Mouse (Mus musculus): Measurements from ENCODE around the gene Slc35a1.
"Not testable (repeated sequence)": the region's sequence is repeated elsewhere in the genome, so short reads cannot be mapped to it uniquely, and the experiment has no call there.

Gene Slc35a1

DNA sequence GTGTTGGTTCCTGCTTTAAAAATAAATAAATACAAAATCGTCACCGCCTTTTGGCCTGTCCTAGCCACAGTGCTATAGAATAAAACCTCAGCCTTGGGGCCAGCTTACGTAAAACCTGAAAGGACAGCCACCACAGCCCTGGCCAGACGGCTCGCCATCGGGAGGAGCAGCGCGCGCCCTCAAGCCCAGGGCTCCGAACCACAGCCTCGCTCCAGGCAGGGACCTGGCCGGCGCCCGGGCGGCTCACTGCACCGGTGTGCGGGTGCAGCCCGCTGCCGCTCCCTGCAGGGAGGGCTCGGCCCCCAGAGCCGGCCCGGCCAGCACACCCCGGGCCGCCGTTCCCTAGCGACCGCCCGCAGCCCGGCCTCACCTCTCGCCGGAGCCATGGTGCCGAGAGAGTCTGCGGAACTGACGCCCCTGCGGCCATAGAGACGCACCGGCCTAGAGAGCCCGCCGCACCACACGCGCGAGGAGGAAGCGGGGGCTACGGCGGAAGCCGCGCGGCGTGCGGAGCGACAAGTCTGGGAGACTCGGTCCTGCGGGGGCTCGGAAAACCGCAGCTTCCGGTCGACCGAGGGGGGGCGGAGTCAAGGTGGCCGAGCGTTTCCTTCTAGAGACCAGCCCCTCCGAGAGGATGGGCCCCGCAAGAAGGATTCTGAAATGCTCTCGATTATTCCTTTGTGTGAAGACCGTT lies at the start of gene Slc35a1:
Gene Slc35a1, minus strand, starts transcription at position 565 of the 694 bp plus-strand sequence.
- peak; percentile 79 for DNase-seq (ENCODE audit: low read depth, low spot score)

DNA sequence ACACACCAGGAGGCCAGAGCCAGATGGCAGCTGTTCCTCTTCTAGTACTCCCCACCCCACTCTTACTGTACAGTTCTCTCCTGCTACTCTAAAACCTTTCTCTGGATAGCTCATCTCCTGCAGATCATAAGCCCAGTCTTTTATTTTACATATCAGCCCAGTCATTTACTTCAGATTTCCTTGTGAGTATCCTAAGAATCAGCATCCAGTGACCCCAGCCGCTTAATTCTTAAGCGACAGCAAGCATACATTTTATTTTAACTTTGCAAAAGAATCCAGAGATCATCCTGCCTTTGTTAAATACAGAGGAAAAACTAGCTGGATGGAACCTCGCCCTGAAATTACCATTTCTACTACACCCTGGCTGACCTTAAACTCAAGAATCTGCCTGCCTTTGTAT lies 47.2 kb upstream of the Slc35a1 start:
- no peak for DNase-seq (ENCODE audit: low read depth, low spot score)

DNA sequence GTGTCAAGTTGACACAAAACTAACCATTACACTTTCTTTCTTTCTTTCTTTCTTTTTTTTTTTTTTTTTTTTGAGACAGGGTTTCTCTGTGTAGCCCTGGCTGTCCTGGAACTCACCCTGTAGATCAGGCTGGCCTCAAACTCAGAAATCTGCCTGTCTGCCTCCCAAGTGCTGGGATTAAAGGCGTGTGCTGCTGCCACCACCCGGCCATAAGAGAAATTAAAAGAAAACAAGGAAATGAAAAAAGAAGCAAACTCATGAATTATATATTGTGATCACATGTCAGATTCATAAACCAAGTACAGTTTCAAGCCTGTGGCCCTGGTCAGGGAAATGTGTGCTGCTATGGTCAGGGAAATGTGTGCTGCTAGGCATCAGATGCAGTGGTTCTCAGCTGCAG lies 46.2 kb upstream of the Slc35a1 start:
- not testable (repeated sequence) for DNase-seq (ENCODE audit: low read depth, low spot score)

DNA sequence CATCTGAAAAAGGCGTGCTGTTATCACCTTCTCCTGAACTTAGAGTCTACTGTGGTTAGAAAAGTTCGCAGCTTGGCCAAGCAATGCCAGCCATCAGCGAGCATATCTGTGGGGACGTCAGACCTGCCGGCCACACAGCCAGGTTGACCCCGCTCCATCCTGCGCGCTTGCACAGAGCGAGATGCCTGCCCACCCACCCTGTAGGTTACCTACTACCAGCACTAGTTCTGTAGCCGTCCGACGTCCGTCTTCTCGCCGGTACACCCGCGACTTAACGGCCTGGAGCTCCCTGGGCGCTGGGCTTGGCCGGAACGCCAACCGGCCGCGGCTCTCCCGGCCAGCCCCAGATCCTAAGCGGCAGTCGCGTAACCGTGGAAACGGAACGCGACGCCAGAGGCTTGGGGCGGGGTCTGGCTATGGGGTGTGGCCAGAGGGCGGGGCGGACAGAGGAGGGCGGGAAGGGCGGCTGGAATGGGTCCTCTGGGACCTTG lies 42.7 kb upstream of the Slc35a1 start, which contains the start of gene Cfap206:
Gene Cfap206, minus strand, starts transcription at position 356 of the 491 bp plus-strand sequence.
- peak; percentile 64 for DNase-seq (ENCODE audit: low read depth, low spot score)

DNA sequence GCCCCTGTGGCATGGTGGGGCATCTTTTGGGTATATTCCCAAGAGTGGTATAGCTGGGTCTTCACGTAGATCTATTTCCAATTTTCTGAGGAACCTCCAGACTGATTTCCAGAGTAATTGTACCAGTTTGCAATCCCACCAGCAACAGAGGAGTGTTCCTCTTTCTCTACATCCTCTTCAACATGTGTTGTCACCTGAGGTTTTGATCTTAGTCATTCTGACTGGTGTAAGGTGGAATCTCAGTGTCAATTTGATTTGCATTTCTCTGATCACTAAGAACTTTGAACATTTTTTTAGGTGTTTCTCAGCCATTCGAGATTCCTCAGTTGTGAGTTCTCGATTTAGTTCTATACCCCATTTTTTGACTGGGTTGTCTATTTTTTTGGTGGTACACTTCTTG lies 38.5 kb upstream of the Slc35a1 start:
- DNase-seq (ENCODE audit: low read depth, low spot score): not testable (repeated sequence)

DNA sequence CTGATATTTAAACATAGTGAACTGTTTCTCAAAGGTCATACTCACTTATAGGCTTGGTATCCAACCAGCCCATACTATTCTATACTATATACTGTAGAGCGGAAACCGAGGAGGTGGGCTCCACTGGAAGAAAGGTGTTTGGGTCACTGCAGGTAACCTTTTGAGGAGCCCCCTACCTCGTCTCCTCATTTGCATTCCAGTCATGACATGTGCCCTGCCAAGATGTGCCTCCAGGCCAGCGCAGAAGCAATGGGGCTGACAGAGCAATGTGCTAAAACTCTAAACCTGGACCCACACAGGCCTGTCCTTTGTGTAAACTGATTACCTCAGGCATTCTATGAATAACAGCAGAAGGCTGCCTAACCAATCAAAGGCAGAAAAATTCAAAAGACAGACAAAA lies 37.1 kb upstream of the Slc35a1 start:
- DNase-seq (ENCODE audit: low read depth, low spot score): no peak

DNA sequence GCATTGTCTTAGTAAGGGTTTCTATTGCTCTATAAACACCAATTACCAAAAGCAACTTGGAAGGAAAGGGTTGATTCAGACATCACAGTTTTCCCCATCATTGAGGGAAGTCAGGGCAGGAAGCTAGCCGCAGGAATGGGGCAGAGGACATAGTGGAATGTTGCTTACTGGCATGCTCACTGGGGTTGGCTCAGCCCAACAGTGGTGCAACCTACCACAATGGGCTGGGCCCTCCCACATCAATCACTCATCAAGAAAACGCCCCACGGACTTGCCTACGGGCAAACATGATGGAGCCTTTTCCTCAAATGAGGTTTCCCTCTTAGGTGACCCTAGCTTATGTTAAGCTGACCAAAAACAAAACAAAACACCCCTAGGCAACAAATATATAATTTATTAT lies 35.9 kb upstream of the Slc35a1 start:
- no peak for DNase-seq (ENCODE audit: low read depth, low spot score)

DNA sequence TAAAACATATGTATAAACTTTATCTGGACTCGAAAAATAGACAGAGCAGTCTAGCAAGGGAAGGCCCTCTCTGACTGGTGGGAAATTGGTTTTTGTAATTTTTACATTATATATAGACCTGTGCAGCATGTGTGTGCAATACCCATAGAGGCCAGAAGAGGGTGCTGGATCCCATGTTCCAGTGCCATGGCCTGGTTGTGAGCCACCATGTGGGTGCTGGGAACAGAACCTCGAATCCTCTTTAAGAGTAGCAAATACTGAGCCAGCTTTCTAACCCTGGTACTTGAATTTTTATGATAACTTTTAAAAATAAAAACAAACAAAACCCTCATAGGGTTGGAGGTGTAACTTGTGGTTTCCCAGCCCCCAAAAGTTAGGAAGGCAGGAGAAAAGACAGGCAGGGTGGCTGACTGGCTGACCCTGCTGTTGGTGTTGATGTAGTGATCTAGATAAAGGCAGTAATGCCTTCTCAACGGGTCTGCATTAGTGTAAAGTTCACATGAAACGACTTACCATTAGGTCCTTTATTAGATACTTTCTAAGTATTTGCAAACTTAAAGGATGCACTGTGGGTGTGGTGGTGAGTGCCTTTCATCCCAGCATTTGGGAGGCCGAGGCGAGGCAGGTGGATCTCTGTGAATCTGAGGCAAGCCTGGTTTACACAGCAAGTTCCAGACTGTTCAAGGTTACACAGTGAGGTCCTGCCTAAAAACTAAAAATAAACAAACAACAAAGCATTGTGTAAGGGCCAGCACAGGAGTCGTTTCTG lies 33.1 kb upstream of the Slc35a1 start:
- DNase-seq (ENCODE audit: low read depth, low spot score): no peak

DNA sequence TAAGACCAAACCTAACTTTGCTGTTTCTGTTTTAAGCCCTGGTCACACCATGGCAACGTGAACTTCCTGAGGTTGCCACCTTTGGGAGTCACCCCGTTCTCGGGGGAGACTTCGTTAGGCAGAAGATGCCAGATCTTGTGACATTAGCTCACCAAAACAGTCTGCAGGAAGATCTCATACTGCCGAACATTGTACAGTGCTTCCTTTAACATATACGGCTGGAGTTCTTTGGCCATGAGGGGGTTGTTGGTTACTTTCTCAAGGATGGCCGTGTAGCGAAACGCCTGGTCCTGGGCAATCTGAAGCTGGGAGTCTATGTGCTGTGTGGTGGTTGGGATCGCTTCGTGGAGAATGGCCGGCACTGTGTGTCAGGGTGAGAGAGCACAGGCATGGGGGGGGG lies 32.2 kb upstream of the Slc35a1 start:
- DNase-seq (ENCODE audit: low read depth, low spot score): no peak

DNA sequence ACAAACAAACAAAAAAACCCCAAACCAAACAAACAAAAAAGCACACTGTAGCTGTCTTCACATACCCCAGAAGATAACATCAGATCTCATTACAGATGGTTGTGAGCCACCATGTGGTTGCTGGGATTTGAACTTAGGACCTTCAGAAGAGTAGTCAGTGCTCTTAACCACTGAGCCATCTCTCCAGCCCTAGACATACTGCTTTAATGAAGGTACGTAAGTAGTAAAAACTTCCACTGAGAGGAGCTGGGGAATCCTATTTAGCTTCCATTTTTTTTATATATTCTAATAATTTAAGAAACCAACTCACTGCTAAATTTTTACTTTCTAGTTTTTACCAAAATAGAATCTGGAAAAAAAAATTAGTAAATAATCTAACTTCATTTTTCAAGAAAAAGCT lies 27.8 kb upstream of the Slc35a1 start:
- DNase-seq (ENCODE audit: low read depth, low spot score): no peak

DNA sequence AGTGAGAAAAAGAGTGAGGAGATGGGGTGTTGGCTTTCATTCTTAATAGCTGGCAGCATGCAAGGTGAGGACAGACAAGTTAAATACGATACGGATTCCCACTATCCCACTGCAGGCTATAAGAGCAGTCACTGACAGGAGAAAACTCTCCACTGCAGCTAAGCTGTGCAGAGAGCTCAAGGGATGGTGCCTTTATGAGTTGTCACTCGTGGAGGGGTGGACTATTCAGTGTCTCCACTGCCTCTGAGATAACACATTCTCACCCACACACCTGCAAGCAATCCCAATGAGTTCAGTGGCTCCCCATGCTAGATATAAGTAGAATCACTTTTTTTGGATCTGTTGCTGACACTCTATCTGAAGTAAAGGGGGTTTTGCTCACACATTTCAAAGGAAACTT lies 20.9 kb upstream of the Slc35a1 start:
- no peak for DNase-seq (ENCODE audit: low read depth, low spot score)

DNA sequence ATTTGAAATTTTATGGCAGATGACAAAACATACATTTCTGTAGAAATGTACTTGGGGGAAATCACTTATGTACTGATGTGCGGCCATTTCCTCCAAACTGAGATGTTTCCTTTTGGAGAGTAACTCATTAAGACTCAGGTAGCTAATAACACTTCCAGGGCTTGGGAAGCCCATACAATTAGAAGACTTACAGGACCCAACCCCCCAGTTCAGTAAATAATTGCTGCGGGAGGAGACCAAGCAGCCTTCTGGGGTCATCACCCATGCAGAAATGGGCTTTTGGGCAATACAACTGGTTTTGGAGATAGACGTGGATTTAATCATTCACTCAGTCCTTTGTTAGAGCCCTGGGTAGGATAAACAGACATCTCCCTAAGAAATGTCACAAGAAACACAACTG lies 20.0 kb upstream of the Slc35a1 start:
- DNase-seq (ENCODE audit: low read depth, low spot score): no peak

DNA sequence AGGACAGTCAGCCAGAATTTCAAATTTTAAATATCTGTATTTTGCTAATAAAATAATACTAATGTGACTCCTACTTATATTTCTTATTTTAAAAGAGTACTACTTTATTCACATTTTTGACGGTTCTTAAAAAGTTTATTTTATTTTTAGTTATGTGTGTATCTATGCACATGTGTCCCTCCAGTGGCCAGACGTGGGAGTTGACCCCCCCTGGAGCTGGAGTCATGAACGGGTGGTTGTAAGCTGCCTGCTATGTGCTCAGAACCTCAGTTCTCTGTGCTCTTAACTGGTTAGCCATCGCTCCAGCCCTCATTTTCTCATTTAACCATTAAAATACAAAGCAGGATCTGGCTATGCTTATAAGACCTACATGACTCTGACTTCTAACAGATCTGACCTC lies 15.8 kb upstream of the Slc35a1 start:
- DNase-seq (ENCODE audit: low read depth, low spot score): no peak

DNA sequence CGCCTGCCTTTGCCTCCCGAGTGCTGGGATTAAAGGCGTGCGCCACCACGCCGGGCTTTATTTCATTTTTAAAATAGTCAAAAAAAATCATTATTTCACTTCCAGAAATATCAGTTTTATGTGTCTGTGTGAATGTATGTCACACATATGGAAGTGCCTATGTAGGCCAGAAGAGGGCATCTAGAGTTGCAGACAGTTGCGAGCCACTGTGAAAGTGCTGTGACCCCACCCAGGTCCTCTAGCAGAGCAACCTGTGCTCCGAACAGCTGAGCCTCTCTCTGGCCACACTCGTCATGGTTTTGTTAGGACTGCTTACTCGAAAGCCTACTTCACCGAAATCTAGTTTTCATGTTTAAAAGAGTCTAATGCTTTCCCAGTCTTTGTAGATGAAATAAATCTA lies 15.0 kb upstream of the Slc35a1 start:
- DNase-seq (ENCODE audit: low read depth, low spot score): no peak

DNA sequence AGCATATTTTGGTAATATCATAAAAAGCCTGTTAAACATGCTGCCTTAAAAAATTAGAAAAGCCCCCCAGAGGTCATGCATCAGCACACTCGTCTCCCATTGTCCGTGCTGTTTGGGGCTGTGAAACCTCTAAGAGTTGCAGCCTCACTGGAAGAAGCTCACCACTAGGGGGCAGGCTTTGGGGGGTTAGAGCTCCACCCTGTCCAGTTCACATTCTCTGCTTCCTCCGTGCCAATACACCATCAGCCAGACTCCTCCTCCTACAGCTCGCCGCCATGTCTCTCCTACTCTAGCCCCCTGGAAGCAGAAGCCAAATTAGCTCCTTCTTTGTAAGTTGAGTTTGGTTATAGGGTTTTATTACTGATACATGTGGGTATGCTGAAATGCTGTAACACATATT lies 14.3 kb upstream of the Slc35a1 start:
- DNase-seq (ENCODE audit: low read depth, low spot score): peak; percentile 23

DNA sequence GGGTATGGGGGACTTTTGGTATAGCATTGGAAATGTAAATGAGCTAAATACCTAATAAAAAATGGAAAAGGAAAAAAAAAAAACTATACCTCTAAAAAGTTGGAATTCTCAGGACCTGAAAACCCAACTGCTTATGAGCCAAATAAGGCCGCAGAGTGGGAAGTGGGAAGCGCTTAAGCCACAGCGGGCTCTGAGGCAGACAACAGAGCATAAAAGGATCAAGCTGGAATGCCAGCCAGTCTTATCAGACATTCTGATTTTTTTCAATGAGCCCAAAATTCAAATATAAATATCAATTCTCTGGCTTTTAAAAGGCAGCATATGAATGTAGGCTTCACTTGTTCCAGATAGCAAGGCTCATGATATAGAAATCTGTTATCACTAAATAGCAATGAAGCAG lies 783 bp upstream of the Slc35a1 start:
- DNase-seq (ENCODE audit: low read depth, low spot score): no peak

DNA sequence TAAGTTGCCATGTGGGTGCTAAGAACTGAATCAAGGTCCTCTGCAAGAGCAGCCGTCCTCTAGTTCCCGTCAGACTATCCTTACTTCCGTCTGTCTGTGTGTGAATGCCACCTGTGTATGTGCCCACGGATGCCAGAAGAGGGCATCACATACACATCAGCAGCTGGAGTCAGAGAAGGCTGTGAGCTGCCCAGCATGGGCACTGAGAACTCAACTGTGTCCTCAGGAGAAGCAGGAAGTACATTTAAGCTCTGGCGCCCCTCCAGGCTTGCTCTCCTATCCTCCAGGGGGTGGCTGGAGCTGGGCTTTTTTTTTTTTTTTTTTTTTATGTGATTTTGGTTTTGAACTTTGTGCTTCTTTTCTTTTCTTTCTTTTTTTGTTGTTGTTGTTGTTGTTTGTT lies 6.7 kb downstream of the Slc35a1 start:
- no peak for DNase-seq (ENCODE audit: low read depth, low spot score)

DNA sequence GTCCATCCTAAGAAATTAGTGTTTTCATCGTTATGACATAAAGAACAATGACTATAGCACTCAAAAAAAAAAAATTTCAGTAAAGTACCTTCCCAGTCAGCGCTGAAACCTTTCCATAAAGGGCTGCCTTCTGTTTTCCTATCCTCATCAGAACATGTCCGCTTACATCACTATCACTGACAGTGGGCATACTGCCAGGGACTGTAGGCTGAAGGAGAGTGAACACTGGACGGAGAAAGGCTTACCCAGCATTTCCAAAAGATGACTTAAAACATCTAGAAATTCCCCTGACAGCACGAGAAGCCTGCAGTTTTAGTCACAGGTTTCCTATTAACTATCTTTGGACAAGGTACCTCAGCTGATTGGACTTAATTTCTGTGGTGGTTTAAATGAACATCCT lies 13.5 kb downstream of the Slc35a1 start:
- DNase-seq (ENCODE audit: low read depth, low spot score): no peak

DNA sequence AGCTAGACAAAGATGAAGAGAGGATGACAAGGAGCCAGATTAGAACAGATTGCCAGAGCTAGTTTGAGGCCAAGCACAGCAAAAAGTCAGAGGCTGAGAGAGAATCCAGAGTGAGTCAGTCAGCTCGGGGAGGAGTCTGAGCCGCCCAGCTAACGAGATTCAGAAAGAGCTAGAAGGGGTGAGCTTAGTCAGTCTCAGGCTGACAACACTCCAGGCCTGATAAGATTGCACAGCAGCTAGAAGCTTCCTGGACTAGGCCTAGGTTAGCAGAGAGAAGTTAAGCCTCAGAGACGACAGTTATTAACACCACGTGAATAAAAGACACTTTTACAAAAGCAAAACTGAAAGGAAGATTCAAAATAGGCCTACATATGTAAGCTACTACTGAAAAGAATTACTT lies 19.3 kb downstream of the Slc35a1 start:
- DNase-seq (ENCODE audit: low read depth, low spot score): no peak

DNA sequence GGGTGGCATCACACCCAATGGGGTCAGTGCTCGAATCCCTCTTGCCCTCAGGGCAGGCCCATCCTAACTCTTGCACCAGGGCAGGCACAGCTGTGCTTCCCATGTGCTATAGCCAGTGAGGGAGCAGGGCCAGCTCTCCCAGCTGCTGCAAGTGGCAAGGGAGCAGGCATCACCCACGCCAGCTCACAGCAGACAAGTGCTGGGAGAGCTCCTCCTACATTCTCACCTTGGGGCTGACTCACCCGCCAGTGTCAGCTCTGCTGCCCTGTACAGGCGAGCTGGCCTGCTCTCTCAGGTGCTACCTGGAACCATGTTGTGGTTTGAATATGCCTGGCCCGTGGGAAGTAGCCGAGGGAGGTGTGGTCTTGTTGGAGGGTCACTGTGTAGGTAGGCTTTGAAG lies 25.3 kb downstream of the Slc35a1 start:
- no peak for DNase-seq (ENCODE audit: low read depth, low spot score)

DNA sequence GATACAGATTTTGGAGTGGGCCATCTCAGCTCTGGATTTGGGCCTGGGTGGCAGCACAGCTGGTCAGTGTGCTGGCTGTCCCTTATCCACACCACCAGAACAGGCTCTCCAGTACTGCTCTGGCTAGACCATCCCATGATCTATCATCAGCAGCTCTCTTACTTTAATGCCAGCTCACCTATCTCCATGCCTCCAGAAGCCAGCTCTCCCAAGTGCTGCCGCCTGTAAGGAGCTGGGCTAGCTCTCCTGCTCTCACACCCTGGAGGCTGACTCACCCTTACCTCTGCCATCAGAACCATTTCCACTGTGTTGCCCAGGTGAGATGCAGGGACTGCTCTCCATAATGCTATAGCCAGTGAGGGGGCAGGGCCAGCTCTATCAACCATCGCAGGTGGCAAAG lies 25.7 kb downstream of the Slc35a1 start:
- DNase-seq (ENCODE audit: low read depth, low spot score): no peak

DNA sequence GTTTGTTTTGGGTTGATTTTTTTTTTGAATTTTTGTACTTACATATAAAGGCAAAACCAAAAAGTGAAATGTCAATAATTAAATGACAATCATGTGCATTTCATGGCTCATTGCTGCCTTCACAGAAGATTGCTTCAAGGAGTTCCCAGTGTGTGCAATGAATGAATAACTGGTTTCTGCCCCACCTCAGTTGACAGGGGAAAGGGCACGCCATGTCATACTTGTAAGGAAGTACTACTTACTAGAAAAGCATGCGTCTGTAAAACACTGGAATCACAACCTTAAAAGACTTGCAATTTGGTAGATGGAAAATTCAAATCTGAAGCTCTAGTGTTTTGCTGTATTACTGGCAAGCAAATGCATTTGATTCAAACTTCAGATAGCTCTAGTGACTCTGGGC lies 28.2 kb downstream of the Slc35a1 start:
- no peak for DNase-seq (ENCODE audit: low read depth, low spot score)

DNA sequence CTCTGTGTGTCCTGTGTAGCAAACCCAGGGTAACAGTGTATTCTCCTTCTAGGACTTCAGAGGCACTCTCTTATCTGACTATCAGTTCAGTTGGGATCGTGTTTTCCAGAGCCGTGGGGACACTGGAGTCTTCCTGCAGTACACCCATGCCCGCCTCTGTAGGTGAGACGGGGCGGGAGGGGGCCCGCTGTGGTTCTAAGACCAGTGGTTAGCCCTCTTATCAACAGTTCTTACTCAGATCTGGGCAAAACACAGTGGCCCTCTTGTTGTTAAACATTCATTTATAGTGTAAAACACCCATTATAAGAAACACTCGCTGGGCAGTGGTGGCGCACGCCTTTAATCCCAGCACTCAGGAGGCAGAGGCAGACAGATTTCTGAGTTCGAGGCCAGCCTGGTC lies 31.1 kb downstream of the Slc35a1 start:
- DNase-seq (ENCODE audit: low read depth, low spot score): no peak

Measured in embryo, embryonic 11.5 days (tissue).